Comparison of ENCODE assay signal across 8 mouse cellular contexts in the genomic region with DNA sequence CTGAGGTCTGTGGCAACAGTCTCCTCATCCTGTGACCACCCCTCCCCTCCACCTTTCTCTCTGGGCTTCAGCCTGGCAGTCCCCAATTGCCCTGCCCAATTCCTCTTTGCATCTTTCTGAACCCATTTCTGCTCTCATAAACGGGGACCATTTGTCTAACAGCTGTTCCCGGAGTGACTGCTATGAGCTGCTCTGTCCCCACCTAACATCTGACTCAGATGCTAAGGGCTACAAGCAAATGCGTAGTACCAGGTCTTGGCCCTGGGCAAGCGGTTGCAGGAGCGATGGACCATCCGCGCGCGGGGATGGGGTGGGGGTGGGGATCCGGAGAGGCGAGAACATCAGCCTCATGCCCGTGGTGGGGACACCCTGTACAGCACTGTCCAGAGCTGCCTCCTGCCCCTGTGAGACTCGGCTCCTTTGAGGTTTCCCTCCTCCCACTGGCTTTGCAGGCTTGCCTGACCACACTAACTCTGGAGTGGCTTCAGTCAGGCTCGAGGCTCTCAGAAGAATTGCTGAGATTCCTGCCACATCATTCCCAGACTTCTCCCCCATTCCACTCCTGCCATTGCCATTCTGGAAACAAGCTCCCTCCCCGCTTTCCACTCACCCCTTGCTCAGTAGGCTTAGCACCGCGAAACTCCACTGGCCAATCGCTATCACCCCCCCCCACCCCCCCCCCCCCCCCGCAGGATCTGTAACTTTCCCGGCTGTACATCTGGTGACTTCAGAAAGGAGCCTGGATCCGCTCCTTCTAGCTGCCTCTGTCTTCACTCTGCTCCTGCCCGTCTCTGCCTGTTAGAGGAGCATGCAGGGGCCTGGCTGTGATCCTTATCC. TPM values are rescaled to one million over a fixed set of nuclear protein-coding genes. Genes with fewer than 3 reads are reported as not detected.
DNase-seq lines count a peak whose midpoint lies in the region; ATAC-seq and TF ChIP-seq lines count a peak whose summit lies in the region.

No protein-coding gene starts in this region.

- 12% methylated on average over 21 of the region's 22 CpGs for whole genome bisulfite sequencing in intestine, embryonic 14.5 days
- WGBS in intestine, postnatal 0 days, result 17% methylated on average over 20 of the region's 22 CpGs
- 9% methylated on average over 20 of the region's 22 CpGs for WGBS in heart, embryonic 12.5 days
- WGBS in limb, embryonic 14.5 days, result 8% methylated on average over 15 of the region's 22 CpGs
- 15% methylated on average over 20 of the region's 22 CpGs for WGBS in neural tube, embryonic 13.5 days

- H3K9me3 ChIP-seq in intestine, embryonic 14.5 days (ENCODE audit: control insufficient read depth, low read length), result no peaks in the 10 kb centered on the region
- no peaks in the 10 kb centered on the region for H3K9me3 ChIP-seq in intestine, postnatal 0 days (ENCODE audit: control insufficient read depth)
- no peaks in the 10 kb centered on the region for H3K9me3 ChIP-seq in heart, embryonic 12.5 days (replicated peaks)
- no peaks in the 10 kb centered on the region for H3K9me3 ChIP-seq in limb, embryonic 14.5 days (ENCODE audit: control insufficient read depth, low read length)
- no peaks in the 10 kb centered on the region for H3K9me3 ChIP-seq in neural tube, embryonic 13.5 days

- H3K27ac ChIP-seq in intestine, embryonic 14.5 days (ENCODE audit: low read depth), result peak overlapping the region; percentile 33; the same call in 1 of the 2 replicates
- no peak overlapping the region; the same call in 1 of the 2 replicates for H3K27ac ChIP-seq in intestine, postnatal 0 days (ENCODE audit: low read depth, low read length)
- H3K27ac ChIP-seq in heart, embryonic 12.5 days (ENCODE audit: poor library complexity, severe bottlenecking), result peak overlapping the region; percentile 56
- H3K27ac ChIP-seq in limb, embryonic 14.5 days (replicated peaks; ENCODE audit: low read depth, low read length), result peak overlapping the region; percentile 19; the same call in 1 of the 2 replicates
- H3K27ac ChIP-seq in neural tube, embryonic 13.5 days (replicated peaks), result no peak overlapping the region

- peak overlapping the region; percentile 15; the same call in 1 of the 2 replicates for H3K4me3 ChIP-seq in intestine, embryonic 14.5 days (ENCODE audit: low read depth, low read length)
- H3K4me3 ChIP-seq in intestine, postnatal 0 days (ENCODE audit: low read depth, low read length), result no peak overlapping the region
- peak overlapping the region; percentile 33 for H3K4me3 ChIP-seq in heart, embryonic 12.5 days
- H3K4me3 ChIP-seq in limb, embryonic 14.5 days (replicated peaks; ENCODE audit: low read length), result peak overlapping the region; percentile 25
- peak overlapping the region; percentile 6; the same call in 1 of the 2 replicates for H3K4me3 ChIP-seq in neural tube, embryonic 13.5 days

- H3K9ac ChIP-seq in intestine, embryonic 14.5 days (ENCODE audit: low read length), result peak overlapping the region; percentile 25; the same call in 1 of the 2 replicates
- H3K9ac ChIP-seq in intestine, postnatal 0 days (ENCODE audit: low read depth, low read length), result no peak overlapping the region
- H3K9ac ChIP-seq in heart, embryonic 12.5 days, result peak overlapping the region; percentile 68
- peak overlapping the region; percentile 36; the same call in 1 of the 2 replicates for H3K9ac ChIP-seq in limb, embryonic 14.5 days (ENCODE audit: low read depth, low read length, severe bottlenecking)
- peak overlapping the region; percentile 54 for H3K9ac ChIP-seq in neural tube, embryonic 13.5 days

- DNase-seq in intestine, embryonic 14.5 days (ENCODE audit: low spot score), result peak; percentile 60
- peak; percentile 45 for DNase-seq in embryo, embryonic 11 days
- peak; percentile 46 for DNase-seq in limb, embryonic 14.5 days (ENCODE audit: low spot score)
- DNase-seq in T-cell, adult 2 months (ENCODE audit: low spot score), result no peak

- peaks cover 11% of the 10 kb centered on the region for H3K4me1 ChIP-seq in intestine, embryonic 14.5 days (replicated peaks; ENCODE audit: control insufficient read depth, insufficient read depth, low read length)
- no peaks in the 10 kb centered on the region for H3K4me1 ChIP-seq in intestine, postnatal 0 days (replicated peaks; ENCODE audit: control insufficient read depth, insufficient read depth, low read length)
- peaks cover 27% of the 10 kb centered on the region for H3K4me1 ChIP-seq in heart, embryonic 12.5 days (replicated peaks)
- H3K4me1 ChIP-seq in limb, embryonic 14.5 days (ENCODE audit: control insufficient read depth, insufficient read depth, low read length), result peaks cover 17% of the 10 kb centered on the region
- H3K4me1 ChIP-seq in neural tube, embryonic 13.5 days (replicated peaks), result peaks cover 26% of the 10 kb centered on the region

- TF ChIP-seq POLR2A in limb, embryonic 14.5 days (IDR thresholded peaks at IDR 0.05; ENCODE audit: borderline replicate concordance, extremely low read depth, insufficient read depth, insufficient read length), result no peak

- TF ChIP-seq CTCF in intestine, postnatal 0 days (IDR thresholded peaks at IDR 0.05; ENCODE audit: low read depth), result no peak

- no peaks in the 10 kb centered on the region for H3K27me3 ChIP-seq in intestine, embryonic 14.5 days (replicated peaks; ENCODE audit: control insufficient read depth, insufficient read depth, low read length)
- H3K27me3 ChIP-seq in intestine, postnatal 0 days (replicated peaks; ENCODE audit: control insufficient read depth, insufficient read depth, low read length), result no peaks in the 10 kb centered on the region
- no peaks in the 10 kb centered on the region for H3K27me3 ChIP-seq in heart, embryonic 12.5 days (replicated peaks)
- H3K27me3 ChIP-seq in limb, embryonic 14.5 days (ENCODE audit: control insufficient read depth, insufficient read depth, low read length), result no peaks in the 10 kb centered on the region
- no peaks in the 10 kb centered on the region for H3K27me3 ChIP-seq in neural tube, embryonic 13.5 days

- ATAC-seq in intestine, embryonic 14.5 days (replicated peaks; ENCODE audit: low FRiP score, low TSS enrichment, low read depth), result no peak
- ATAC-seq in intestine, postnatal 0 days, result no peak
- peak; percentile 29 for ATAC-seq in heart, embryonic 12.5 days (ENCODE audit: insufficient number of reproducible peaks, low FRiP score)
- ATAC-seq in limb, embryonic 14.5 days (ENCODE audit: low FRiP score, low read depth), result peak; percentile 24; the same call in 1 of the 2 replicates
- no peak for ATAC-seq in neural tube, embryonic 13.5 days (ENCODE audit: low read depth)
- no peak for ATAC-seq in megakaryocyte progenitor cell, adult 5-6 weeks (replicated peaks; ENCODE audit: poor library complexity)

- H3K4me2 ChIP-seq in intestine, embryonic 14.5 days (ENCODE audit: low read length), result peak overlapping the region; percentile 46
- H3K4me2 ChIP-seq in intestine, postnatal 0 days (replicated peaks; ENCODE audit: low read depth), result no peak overlapping the region
- H3K4me2 ChIP-seq in heart, embryonic 12.5 days, result peak overlapping the region; percentile 79
- peak overlapping the region; percentile 62 for H3K4me2 ChIP-seq in limb, embryonic 14.5 days (replicated peaks; ENCODE audit: low read depth, low read length, severe bottlenecking)
- H3K4me2 ChIP-seq in neural tube, embryonic 13.5 days, result peak overlapping the region; percentile 48

- no peaks in the 10 kb centered on the region for H3K36me3 ChIP-seq in intestine, embryonic 14.5 days (ENCODE audit: control insufficient read depth, insufficient read depth, low read length)
- H3K36me3 ChIP-seq in intestine, postnatal 0 days (ENCODE audit: control insufficient read depth, insufficient read depth), result no peaks in the 10 kb centered on the region
- no peaks in the 10 kb centered on the region for H3K36me3 ChIP-seq in heart, embryonic 12.5 days
- no peaks in the 10 kb centered on the region for H3K36me3 ChIP-seq in limb, embryonic 14.5 days (ENCODE audit: control insufficient read depth, insufficient read depth, low read length)
- no peaks in the 10 kb centered on the region for H3K36me3 ChIP-seq in neural tube, embryonic 13.5 days

RNA-seq across cellular contexts. Expression of gene Epn2, which starts 36.4 kb away (rescaled TPM):
- 23.5 and 26.5 TPM in 2 replicates for polyA plus RNA-seq in intestine, embryonic 14.5 days (2014; fragmentation: Nextera tagmentation; extraction: Ambion mirVana)
- polyA plus RNA-seq in intestine, postnatal 0 days (2015; fragmentation: Nextera tagmentation; extraction: Ambion mirVana), result 13.5 and 14.4 TPM in 2 replicates
- 23.1 and 25.9 TPM in 2 replicates for polyA plus RNA-seq in heart, embryonic 12.5 days (2016; fragmentation: Nextera tagmentation; extraction: Ambion mirVana)
- 35.1 and 40.6 TPM in 2 replicates for polyA plus RNA-seq in limb, embryonic 14.5 days (2012; rRNA removed)
- polyA plus RNA-seq in limb, embryonic 14.5 days (2014; fragmentation: Nextera tagmentation; extraction: Ambion mirVana), result 31.1 and 39.8 TPM in 2 replicates
- polyA plus RNA-seq in neural tube, embryonic 13.5 days (2015; fragmentation: Nextera tagmentation; extraction: Ambion mirVana), result 53.9 and 56.5 TPM in 2 replicates
- total RNA-seq in megakaryocyte progenitor cell, adult 5-6 weeks (2015), result 0.05 TPM in 1 of 2 replicates, not detected in the other
- total RNA-seq in megakaryocyte progenitor cell, adult 5-6 weeks (2017), result 0.34 TPM in 1 of 2 replicates, not detected in the other

RNA-seq across cellular contexts. Expression of gene Grap, which starts 37.2 kb away (rescaled TPM):
- polyA plus RNA-seq in intestine, embryonic 14.5 days (2014; fragmentation: Nextera tagmentation; extraction: Ambion mirVana), result 6.5 and 6.6 TPM in 2 replicates
- polyA plus RNA-seq in intestine, postnatal 0 days (2015; fragmentation: Nextera tagmentation; extraction: Ambion mirVana), result 3.7 and 3.9 TPM in 2 replicates
- 7.7 and 8.1 TPM in 2 replicates for polyA plus RNA-seq in heart, embryonic 12.5 days (2016; fragmentation: Nextera tagmentation; extraction: Ambion mirVana)
- polyA plus RNA-seq in limb, embryonic 14.5 days (2012; rRNA removed), result 4.7 and 5.1 TPM in 2 replicates
- polyA plus RNA-seq in limb, embryonic 14.5 days (2014; fragmentation: Nextera tagmentation; extraction: Ambion mirVana), result 4.9 and 5.6 TPM in 2 replicates
- 9.5 and 10.7 TPM in 2 replicates for polyA plus RNA-seq in neural tube, embryonic 13.5 days (2015; fragmentation: Nextera tagmentation; extraction: Ambion mirVana)
- total RNA-seq in megakaryocyte progenitor cell, adult 5-6 weeks (2015), result 0.07 and 0.73 TPM in 2 replicates
- total RNA-seq in megakaryocyte progenitor cell, adult 5-6 weeks (2017), result 0.37 and 1.4 TPM in 2 replicates

Comparison
In these comparisons a context has a peak if more than half of its experiments do, and no peak if none do; other contexts are left out.
1. H3K27ac ChIP-seq: peak in intestine, embryonic 14.5 days (single experiment), heart, embryonic 12.5 days (single experiment) and limb, embryonic 14.5 days (single experiment); none in intestine, postnatal 0 days (single experiment) and neural tube, embryonic 13.5 days (single experiment).
2. ATAC-seq: peak in heart, embryonic 12.5 days (single experiment) and limb, embryonic 14.5 days (single experiment); none in intestine, embryonic 14.5 days (single experiment), intestine, postnatal 0 days (single experiment), neural tube, embryonic 13.5 days (single experiment) and megakaryocyte progenitor cell, adult 5-6 weeks (single experiment).